Mouse (Mus musculus): ENCODE data around the gene Igf2r. TPM values are rescaled to one million over a fixed set of nuclear protein-coding genes. Genes with fewer than 3 reads are reported as not detected.

Igf2r gene
- total RNA-seq, 2 experiments from 2014 or later = 27.9 to 30.3 TPM

GRCm38 (mm10) chr17:12770500-12770899 lies 1.0 kb upstream of the Igf2r start:
- Histone ChIP-seq H3K4me3 (no peak overlapping the region), H3K27ac (no peak overlapping the region)
- TF ChIP-seq CTCF (conservative IDR thresholded peaks at IDR 0.05) = no peak
- no peak for DNase-seq (ENCODE audit: low spot score in 2 of 2)

GRCm38 (mm10) chr17:12768415-12769379 lies 767 bp downstream of the Igf2r start:
- DNase-seq (ENCODE audit: low spot score in 2 of 2) = peak in 1 of 2 experiments; percentile 16
- peak overlapping the region; percentile 82 for H3K4me3 ChIP-seq
- TF ChIP-seq CTCF (conservative IDR thresholded peaks at IDR 0.05) = no peak
- peak overlapping the region; percentile 79 for H3K27ac ChIP-seq

GRCm38 (mm10) chr17:12767294-12767852 lies 2.1 kb downstream of the Igf2r start:
- no peak for DNase-seq (ENCODE audit: low spot score in 2 of 2)
- Histone ChIP-seq H3K27ac (no peak overlapping the region), H3K4me3 (no peak overlapping the region)
- TF ChIP-seq CTCF (conservative IDR thresholded peaks at IDR 0.05) = no peak

GRCm38 (mm10) chr17:12763412-12763811 lies 6.1 kb downstream of the Igf2r start:
- Histone ChIP-seq H3K4me3 (no peak overlapping the region), H3K27ac (no peak overlapping the region)
- no peak for DNase-seq (ENCODE audit: low spot score in 2 of 2)
- no peak for TF ChIP-seq CTCF (conservative IDR thresholded peaks at IDR 0.05)

GRCm38 (mm10) chr17:12760355-12761146 lies 8.9 kb downstream of the Igf2r start:
- Histone ChIP-seq H3K4me3 (no peak overlapping the region), H3K27ac (no peak overlapping the region)
- no peak for TF ChIP-seq CTCF (conservative IDR thresholded peaks at IDR 0.05)
- no peak for DNase-seq (ENCODE audit: low spot score in 2 of 2)

GRCm38 (mm10) chr17:12759646-12760074 lies 9.8 kb downstream of the Igf2r start:
- no peak overlapping the region for H3K4me3 ChIP-seq

GRCm38 (mm10) chr17:12758701-12759455 lies 10.6 kb downstream of the Igf2r start:
- H3K4me3 ChIP-seq = no peak overlapping the region
- DNase-seq (ENCODE audit: low spot score in 2 of 2) = no peak
- TF ChIP-seq CTCF (conservative IDR thresholded peaks at IDR 0.05) = no peak
- H3K27ac ChIP-seq = no peak overlapping the region

More at GRCm38 (mm10) chr17:12759646-12760074, 9.8 kb downstream of the Igf2r start:
- H3K27ac ChIP-seq = no peak overlapping the region
- no peak for TF ChIP-seq CTCF (conservative IDR thresholded peaks at IDR 0.05)
- DNase-seq (ENCODE audit: low spot score in 2 of 2) = no peak

- TF ChIP-seq CTCF (conservative IDR thresholded peaks at IDR 0.05) = no peak
- DNase-seq (ENCODE audit: low spot score in 2 of 2) = no peak
- Histone ChIP-seq H3K4me3 (no peak overlapping the region), H3K27ac (no peak overlapping the region)
These were observed 11.5 kb downstream of the Igf2r start for GRCm38 (mm10) chr17:12757990-12758389.

- no peak for TF ChIP-seq CTCF (conservative IDR thresholded peaks at IDR 0.05)
- DNase-seq (ENCODE audit: low spot score in 2 of 2) = no peak
- H3K4me3 ChIP-seq = no peak overlapping the region
- no peak overlapping the region for H3K27ac ChIP-seq
These were observed 12.3 kb downstream of the Igf2r start for GRCm38 (mm10) chr17:12757161-12757560.

GRCm38 (mm10) chr17:12755951-12756350 lies 13.5 kb downstream of the Igf2r start:
- Histone ChIP-seq H3K27ac (no peak overlapping the region), H3K4me3 (no peak overlapping the region)
- TF ChIP-seq CTCF (conservative IDR thresholded peaks at IDR 0.05) = no peak
- no peak for DNase-seq (ENCODE audit: low spot score in 2 of 2)

GRCm38 (mm10) chr17:12755146-12755545 lies 14.3 kb downstream of the Igf2r start:
- no peak overlapping the region for H3K27ac ChIP-seq
- no peak for TF ChIP-seq CTCF (conservative IDR thresholded peaks at IDR 0.05)
- no peak overlapping the region for H3K4me3 ChIP-seq
- DNase-seq (ENCODE audit: low spot score in 2 of 2) = no peak
